ENCODE assay signal across 22 mouse cellular contexts in the genomic region with DNA sequence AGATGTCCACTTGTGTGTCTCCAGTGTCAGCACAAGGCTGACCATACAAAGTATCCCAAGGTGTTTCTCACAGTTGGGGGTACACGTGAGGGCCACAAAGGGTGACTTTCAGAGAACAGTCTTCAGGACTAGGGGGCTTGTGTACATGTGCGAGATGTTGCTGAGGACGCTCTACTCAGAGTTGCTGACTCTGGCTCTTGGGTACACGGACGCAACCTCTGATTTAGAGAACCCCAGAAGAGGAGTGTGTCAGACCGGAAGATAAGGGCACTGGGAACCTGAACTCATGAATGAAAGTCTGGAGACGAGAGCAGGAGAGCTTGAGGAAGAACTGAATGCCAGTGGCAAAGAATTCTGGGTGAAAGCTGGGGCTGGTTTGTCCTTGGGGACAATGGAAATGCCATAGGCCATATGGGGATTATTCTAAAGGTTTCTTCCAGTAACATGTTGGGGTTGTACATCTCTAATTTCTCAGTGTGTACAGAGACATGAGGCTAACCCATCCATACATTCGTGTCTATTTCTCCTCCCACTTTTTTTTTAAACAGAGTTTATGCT. TPM values are rescaled to one million over a fixed set of nuclear protein-coding genes. Genes with fewer than 3 reads are reported as not detected.
DNase-seq lines count a peak whose midpoint lies in the region; TF ChIP-seq lines count a peak whose summit lies in the region.
"Had no signal": no experiment of that assay in that cellular context is flagged by ENCODE, and none has a peak within 500 bp of the region (broad histone marks: within the 10 kb centered on the region; RNA-seq: fewer than 3 reads in every experiment).

No protein-coding gene starts in this region.

- peaks cover 35% of the 10 kb centered on the region for H3K4me1 ChIP-seq in spleen, adult 2 months (ENCODE audit: control insufficient read depth, insufficient read depth, insufficient read length)
- peaks cover 44% of the 10 kb centered on the region for H3K4me1 ChIP-seq in bone marrow macrophage, adult 2 months (ENCODE audit: control insufficient read depth, insufficient read depth, low read length)
- H3K4me1 ChIP-seq in small intestine, adult 2 months (ENCODE audit: control insufficient read depth, insufficient read depth, insufficient read length, low read length), result peaks cover 23% of the 10 kb centered on the region; the same call in 1 of the 2 replicates

- 70% methylated on average over 8 of the region's 8 CpGs for WGBS in spleen, adult 2 months
- WGBS in small intestine, adult 2 months, result 73% methylated on average over 8 of the region's 8 CpGs

- peak; percentile 86 for DNase-seq in heart, adult 11 months
- DNase-seq in heart, postnatal 10 days, result no peak
- no peak for DNase-seq in spleen, adult 2 months (ENCODE audit: low read depth in 1 of 2, low spot score in 2 of 2)
- DNase-seq in spleen, postnatal 14 days (ENCODE audit: low spot score in 2 of 2), result no peak
- no peak for DNase-seq in left cerebral cortex, adult 18-20 months (ENCODE audit: low spot score in 2 of 2)
- DNase-seq in right cerebral cortex, postnatal 10 days (ENCODE audit: low spot score in 2 of 2), result no peak
- DNase-seq: adrenal gland, postnatal 14 days; cerebellum, adult 11 months; cerebellum, adult 8-10 months; cerebellum, postnatal 14 days; embryo, embryonic 11 days; gastrocnemius, postnatal 36 days; heart, adult 18-20 months; heart, postnatal 14 days had no signal

- no peaks in the 10 kb centered on the region for H3K36me3 ChIP-seq in spleen, adult 2 months (ENCODE audit: control insufficient read depth, insufficient read depth, low read length)
- no peaks in the 10 kb centered on the region for H3K36me3 ChIP-seq in small intestine, adult 2 months (ENCODE audit: control insufficient read depth, insufficient read depth, low read length)
- H3K36me3 ChIP-seq: embryonic facial prominence, embryonic 15.5 days; forebrain, embryonic 10.5 days; G1E; heart, embryonic 10.5 days had no signal

- intact Hi-C loops in heart, postnatal 10 days (cut with DNase I), result no loop called here

- peak overlapping the region; percentile 98 for H3K27ac ChIP-seq in spleen, adult 2 months (ENCODE audit: insufficient read depth, low read length)
- H3K27ac ChIP-seq in bone marrow macrophage, adult 2 months (ENCODE audit: insufficient read depth, low read depth, low read length), result peak overlapping the region; percentile 97
- peak overlapping the region; percentile 90 for H3K27ac ChIP-seq in small intestine, adult 2 months (ENCODE audit: insufficient read depth, low read depth, low read length)
- H3K27ac ChIP-seq: forebrain, embryonic 10.5 days; heart, embryonic 10.5 days; hindbrain, embryonic 14.5 days had no signal

- no peak for TF ChIP-seq CTCF in spleen, adult 2 months (IDR thresholded peaks at IDR 0.05; ENCODE audit: extremely low read depth, insufficient read depth, insufficient read length, insufficient replicate concordance)
- TF ChIP-seq CTCF in bone marrow macrophage, adult 2 months (IDR thresholded peaks at IDR 0.05; ENCODE audit: low read depth, low read length), result no peak
- TF ChIP-seq CTCF in small intestine, adult 2 months (IDR thresholded peaks at IDR 0.05; ENCODE audit: extremely low read depth, insufficient read length, insufficient replicate concordance, low read depth, low read length), result no peak

- H3K27me3 ChIP-seq in spleen, adult 2 months (ENCODE audit: control insufficient read depth, insufficient read depth, low read length), result no peaks in the 10 kb centered on the region
- H3K27me3 ChIP-seq in small intestine, adult 2 months (ENCODE audit: control insufficient read depth, insufficient read depth, low read length), result no peaks in the 10 kb centered on the region
- H3K27me3 ChIP-seq: embryonic facial prominence, embryonic 15.5 days had no signal

- no peak overlapping the region for H3K4me3 ChIP-seq in spleen, adult 2 months (ENCODE audit: extremely low read depth, insufficient read depth, insufficient read length)
- no peak overlapping the region for H3K4me3 ChIP-seq in bone marrow macrophage, adult 2 months (ENCODE audit: insufficient read depth, low read length)
- no peak overlapping the region for H3K4me3 ChIP-seq in small intestine, adult 2 months (ENCODE audit: low read depth, low read length)
- H3K4me3 ChIP-seq: embryonic facial prominence, embryonic 15.5 days; erythroblast, embryonic 14.5 days; forebrain, embryonic 10.5 days; heart, embryonic 10.5 days had no signal

- TF ChIP-seq POLR2A in spleen, adult 2 months (IDR thresholded peaks at IDR 0.05; ENCODE audit: low read depth, low read length), result no peak
- no peak for TF ChIP-seq POLR2A in bone marrow macrophage, adult 2 months (IDR thresholded peaks at IDR 0.05; ENCODE audit: borderline replicate concordance, low read depth, low read length)
- TF ChIP-seq POLR2A in small intestine, adult 2 months (IDR thresholded peaks at IDR 0.05; ENCODE audit: low read depth, low read length), result no peak

RNA-seq across cellular contexts. Expression of gene Rnf19b, which starts 26.6 kb away (rescaled TPM):
- 10 to 100 TPM; 20.9 to 22.2 TPM for total RNA-seq in heart, postnatal 10 days (2021)
- polyA plus RNA-seq in spleen, adult 2 months (2012; rRNA removed), result 109 and 136 TPM in 2 replicates
- 91.7 and 94.9 TPM in 2 replicates for polyA plus RNA-seq in bone marrow macrophage, adult 2 months (2012; ENCODE audit: insufficient read depth, insufficient read length, missing spikeins)
- 99.3 and 218 TPM in 2 replicates for polyA plus RNA-seq in small intestine, adult 2 months (2012; rRNA removed)
- 10 to 100 TPM; 54.7 to 59.3 TPM for total RNA-seq in left cerebral cortex, adult 18-20 months (2021)

RNA-seq across cellular contexts. Expression of gene Ak2, which starts 39.7 kb away (rescaled TPM):
- total RNA-seq in heart, postnatal 10 days (2021), result 10 to 100 TPM; 91.3 to 93.4 TPM
- polyA plus RNA-seq in spleen, adult 2 months (2012; rRNA removed), result 32.0 and 32.2 TPM in 2 replicates
- 54.5 and 64.3 TPM in 2 replicates for polyA plus RNA-seq in bone marrow macrophage, adult 2 months (2012; ENCODE audit: insufficient read depth, insufficient read length, missing spikeins)
- polyA plus RNA-seq in small intestine, adult 2 months (2012; rRNA removed), result 42.5 and 79.2 TPM in 2 replicates
- total RNA-seq in left cerebral cortex, adult 18-20 months (2021), result 10 to 100 TPM; 24.3 to 27.2 TPM
